Mouse (Mus musculus) left cerebral cortex, adult 8-10 months (tissue): ENCODE measurements at regions not wholly inside any gene's neighbourhood (a gene's known extent, or its start where the extent isn't known, plus 50 kb on each side); places are given as distances from the start of the nearest gene placed in this dataset.
A peak's percentile ranks its signal among the peaks of the same experiment; 100 is the strongest.
"Not testable (repeated sequence)": the region's sequence is repeated elsewhere in the genome, so short reads cannot be mapped to it uniquely, and the experiment has no call there.

Experiments
- DNase-seq, 2 experiments: peaks; one replicate each; pipeline ENCODE4 v3.0.0; 2022; ENCODE audit warnings: low spot score in 2 of 2

- DNase-seq, result no peak
These were observed 168.7 kb upstream of the Mon1b start for GRCm38 (mm10) chr8:113466683-113467082.

- no peak for DNase-seq
These were observed 145.8 kb upstream of the Mon1b start for GRCm38 (mm10) chr8:113489436-113490107.

- DNase-seq, result no peak
These were observed 144.5 kb upstream of the Mon1b start for GRCm38 (mm10) chr8:113490891-113491290.

- peak in 1 of 2 experiments; percentile 6 for DNase-seq
These were observed 138.5 kb upstream of the Mon1b start for GRCm38 (mm10) chr8:113496896-113497295.

GRCm38 (mm10) chr8:113502671-113503070 is 132.7 kb upstream of the Mon1b start:
- DNase-seq, result no peak

- no peak for DNase-seq
These were observed 122.5 kb upstream of the Mon1b start for GRCm38 (mm10) chr8:113512856-113513255.

GRCm38 (mm10) chr8:113513886-113514730 is 121.3 kb upstream of the Mon1b start:
- no peak for DNase-seq

GRCm38 (mm10) chr8:113514731-113515375 is 120.5 kb upstream of the Mon1b start:
- DNase-seq, result not testable (repeated sequence)

GRCm38 (mm10) chr8:113516176-113516575 is 119.2 kb upstream of the Mon1b start:
- DNase-seq, result no peak

- DNase-seq, result no peak
These were observed 117.5 kb upstream of the Mon1b start for GRCm38 (mm10) chr8:113517912-113518311.

- no peak for DNase-seq
These were observed 111.8 kb upstream of the Mon1b start for GRCm38 (mm10) chr8:113523561-113523960.

- no peak for DNase-seq
These were observed 104.2 kb upstream of the Mon1b start for GRCm38 (mm10) chr8:113531116-113531665.

- no peak for DNase-seq
These were observed 102.5 kb upstream of the Mon1b start for GRCm38 (mm10) chr8:113532881-113533280.

- DNase-seq, result no peak
These were observed 94.0 kb upstream of the Mon1b start for GRCm38 (mm10) chr8:113541437-113541836.

GRCm38 (mm10) chr8:113542082-113542481 is 93.3 kb upstream of the Mon1b start:
- DNase-seq, result no peak

GRCm38 (mm10) chr8:113542713-113543112 is 92.7 kb upstream of the Mon1b start:
- no peak for DNase-seq

GRCm38 (mm10) chr8:113549200-113549599 is 86.2 kb upstream of the Mon1b start:
- DNase-seq, result no peak

GRCm38 (mm10) chr8:113551454-113552273 is 83.7 kb upstream of the Mon1b start:
- DNase-seq, result no peak

GRCm38 (mm10) chr8:113552826-113553225 is 82.6 kb upstream of the Mon1b start:
- DNase-seq, result no peak

- DNase-seq, result no peak
These were observed 80.5 kb upstream of the Mon1b start for GRCm38 (mm10) chr8:113554700-113555455.
